Mouse (Mus musculus) brain, embryonic 18.5 days (tissue): Measurements from ENCODE around the gene Dppa1.
"Not testable (repeated sequence)": the region's sequence is repeated elsewhere in the genome, so short reads cannot be mapped to it uniquely, and the experiment has no call there.

Experiments
- DNase-seq: peaks from one replicate; pipeline ENCODE4 v3.0.0-alpha.2; 2012; ENCODE audit warnings: low read depth, low spot score

Dppa1 gene

GRCm38 (mm10) chr11:46629211-46629795 lies at the start of gene Dppa1:
Gene Dppa1 (minus strand): TSS chr11:46629261.
- DNase-seq, result no peak

DNA sequence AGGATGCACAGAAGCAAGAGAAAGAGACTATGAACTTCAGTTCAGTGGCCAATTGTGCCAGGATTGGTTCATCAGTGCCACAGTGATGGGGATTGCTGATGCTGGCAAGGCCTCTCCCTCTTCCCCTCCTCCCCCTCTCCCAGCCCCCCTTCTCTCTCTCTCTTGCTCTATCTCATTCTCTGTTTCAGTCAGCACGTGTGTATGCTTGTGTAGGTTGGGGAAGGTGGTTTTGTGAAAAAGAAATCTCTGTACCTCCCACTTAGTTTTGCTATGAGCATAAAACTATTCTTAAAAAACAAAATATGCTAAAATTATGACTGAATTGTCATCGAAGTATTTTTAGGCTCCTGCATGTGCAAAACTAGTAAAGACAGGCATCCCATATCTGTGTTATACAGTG lies 38.9 kb upstream of the Dppa1 start:
- DNase-seq, result no peak

DNA sequence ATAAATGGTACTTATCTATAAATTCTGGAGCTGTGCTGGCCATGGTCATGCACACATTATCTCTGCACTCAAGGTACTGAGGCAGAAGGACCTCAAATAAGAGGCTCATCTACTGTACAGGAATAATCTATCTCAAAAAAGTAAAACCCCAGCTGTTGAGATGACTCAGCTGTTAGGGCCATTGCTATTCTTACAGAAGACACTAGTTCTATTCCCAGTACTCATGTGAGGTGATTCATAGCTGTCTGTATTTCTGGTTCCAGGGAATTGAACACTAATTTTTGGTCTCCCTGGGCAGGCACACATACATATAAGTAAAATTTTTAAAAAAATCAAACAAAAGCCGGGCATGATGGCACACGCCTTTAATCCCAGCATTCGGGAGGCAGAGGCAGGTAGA lies 38.0 kb upstream of the Dppa1 start:
- no peak for DNase-seq

DNA sequence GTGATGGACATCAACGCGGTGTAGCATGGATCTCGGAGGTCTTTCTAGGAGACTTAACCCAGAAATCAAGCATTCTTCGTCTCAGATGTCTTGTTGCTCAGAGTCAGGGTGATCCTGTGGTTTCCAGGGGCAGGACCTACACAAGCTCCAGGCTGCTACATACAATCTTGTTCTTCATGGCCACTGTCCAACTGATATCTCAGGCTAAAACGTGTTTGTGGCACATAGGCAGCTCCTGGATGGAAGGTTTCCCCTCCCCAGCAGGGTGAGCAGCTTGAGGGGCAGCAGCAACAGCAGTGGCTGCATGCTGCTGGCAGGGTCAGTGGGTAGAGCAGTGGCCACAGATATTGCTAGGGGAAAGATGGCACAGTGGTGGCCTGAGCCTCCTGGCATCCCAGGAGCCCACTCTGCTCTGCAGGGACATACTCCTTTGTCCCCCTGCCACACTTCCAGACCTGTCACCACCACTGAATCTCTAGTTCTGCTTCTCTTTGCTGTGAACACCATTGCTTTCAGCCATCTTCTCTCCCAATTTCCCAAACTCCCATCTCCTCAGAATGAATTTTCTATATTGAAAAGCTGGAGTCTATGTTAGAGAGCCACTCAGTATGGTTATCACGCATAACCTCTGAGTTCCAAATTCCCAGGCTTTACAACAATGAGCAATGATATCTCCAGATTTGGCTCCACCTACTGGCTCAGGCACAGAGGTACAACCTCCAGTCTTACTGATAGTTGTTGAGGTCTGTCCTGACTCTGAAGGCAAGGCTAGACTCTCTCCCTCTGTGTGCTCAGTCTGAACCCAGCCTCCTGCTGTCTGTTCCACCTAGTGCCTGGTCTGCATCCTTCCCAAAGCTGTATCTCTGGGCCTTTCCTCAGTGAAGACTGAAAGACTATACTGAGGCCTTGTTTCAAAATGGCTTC lies 36.8 kb upstream of the Dppa1 start:
- peak; percentile 22 for DNase-seq

DNA sequence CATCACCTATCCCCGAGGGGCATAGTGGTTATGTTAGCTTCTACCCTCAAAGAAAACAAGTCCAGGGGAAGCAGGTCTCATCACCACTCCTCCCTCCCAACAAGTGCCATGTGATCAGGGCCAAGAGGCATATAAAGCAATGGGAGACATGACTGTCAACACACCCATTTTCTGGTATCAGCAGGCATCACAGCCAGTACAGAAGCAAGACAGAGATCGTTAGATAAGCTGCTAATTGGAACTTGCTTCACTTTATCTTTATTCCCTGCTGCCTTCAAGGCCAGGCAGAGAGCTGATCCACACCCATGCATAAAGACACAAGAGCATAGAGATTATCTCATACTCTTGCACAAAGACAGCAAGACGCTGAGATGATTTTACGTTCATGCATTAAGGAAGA lies 34.2 kb upstream of the Dppa1 start:
- DNase-seq, result no peak

- DNase-seq, result no peak
These were observed 23.4 kb upstream of the Dppa1 start for GRCm38 (mm10) chr11:46652476-46652875.

GRCm38 (mm10) chr11:46649655-46650054 lies 20.6 kb upstream of the Dppa1 start:
- DNase-seq, result not testable (repeated sequence)

DNA sequence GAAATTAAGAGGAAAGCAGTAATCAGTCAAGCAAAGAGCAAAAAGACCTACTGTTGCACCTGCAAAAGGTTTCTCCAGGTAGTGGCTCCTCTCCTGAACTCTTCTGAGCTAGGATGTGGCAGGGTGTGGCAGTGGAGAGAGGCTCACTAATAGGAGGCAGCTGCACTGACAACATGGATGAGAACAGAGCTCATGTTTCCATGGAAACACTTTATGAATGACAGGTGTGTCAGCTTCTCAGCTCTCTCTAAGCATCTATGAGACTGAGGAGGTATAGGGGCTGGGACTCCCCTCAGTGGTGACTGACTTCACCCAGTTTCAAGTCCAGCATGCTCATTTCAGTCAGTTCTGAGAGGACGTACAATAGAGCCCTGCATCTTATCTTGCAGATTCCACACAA lies 15.8 kb upstream of the Dppa1 start:
- no peak for DNase-seq

GRCm38 (mm10) chr11:46636568-46636967 lies 7.5 kb upstream of the Dppa1 start:
- no peak for DNase-seq

- not testable (repeated sequence) for DNase-seq
These were observed 6.5 kb upstream of the Dppa1 start for GRCm38 (mm10) chr11:46635516-46635915.

GRCm38 (mm10) chr11:46631635-46632034 lies 2.6 kb upstream of the Dppa1 start:
- DNase-seq, result no peak

- DNase-seq, result no peak
These were observed 8.5 kb downstream of the Dppa1 start for GRCm38 (mm10) chr11:46620414-46621168.

GRCm38 (mm10) chr11:46619929-46620328 lies 9.1 kb downstream of the Dppa1 start:
- no peak for DNase-seq

DNA sequence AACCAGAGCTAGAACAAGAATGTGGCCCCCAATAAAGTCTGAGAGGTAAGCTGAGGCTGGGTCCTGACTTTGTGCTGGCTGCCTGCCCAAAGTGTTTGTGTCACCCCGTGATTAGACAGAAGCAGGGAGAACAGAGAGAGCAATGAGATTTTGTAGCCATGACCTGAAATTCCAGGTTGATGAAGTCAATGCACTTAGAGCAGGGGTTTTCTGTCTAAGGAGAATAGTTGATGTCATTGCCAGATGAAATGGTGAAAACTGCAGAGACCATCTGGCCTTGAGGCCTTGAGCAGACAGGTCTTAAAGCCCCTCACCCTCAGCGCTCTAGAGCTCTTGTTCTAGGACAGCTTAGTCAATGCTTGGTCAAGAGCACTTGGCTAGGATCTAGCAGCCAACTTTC lies 36.6 kb downstream of the Dppa1 start:
- DNase-seq, result no peak

GRCm38 (mm10) chr11:46582741-46583140 lies 46.3 kb downstream of the Dppa1 start:
- no peak for DNase-seq

DNA sequence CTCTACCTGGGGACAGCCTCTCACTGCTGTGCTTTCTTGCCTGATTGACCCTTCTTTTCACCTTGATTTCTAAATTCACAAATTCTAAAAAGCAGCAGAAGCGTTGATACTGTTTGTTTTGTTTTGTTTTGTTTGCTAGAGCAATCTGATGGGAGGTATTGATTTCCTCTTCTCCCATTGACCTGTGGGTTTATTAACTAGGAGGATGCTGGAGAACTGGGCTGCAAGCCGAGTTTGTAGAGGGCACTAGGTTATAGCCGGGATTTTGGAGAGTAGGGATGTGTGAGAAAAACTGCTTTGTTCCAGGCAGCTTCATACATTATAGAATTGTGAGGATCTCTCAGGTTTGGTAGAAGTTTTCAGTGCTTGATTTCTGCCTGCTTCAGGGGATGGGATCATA lies 48.6 kb downstream of the Dppa1 start:
- no peak for DNase-seq

GRCm38 (mm10) chr11:46578771-46579281 lies 50.2 kb downstream of the Dppa1 start:
- no peak for DNase-seq

- DNase-seq, result no peak
These were observed 57.7 kb downstream of the Dppa1 start, which contains the start of gene BC053393 for GRCm38 (mm10) chr11:46571327-46571726. Gene BC053393 (plus strand): TSS chr11:46571536.

- no peak for DNase-seq
These were observed 60.0 kb downstream of the Dppa1 start for GRCm38 (mm10) chr11:46569107-46569506.

DNA sequence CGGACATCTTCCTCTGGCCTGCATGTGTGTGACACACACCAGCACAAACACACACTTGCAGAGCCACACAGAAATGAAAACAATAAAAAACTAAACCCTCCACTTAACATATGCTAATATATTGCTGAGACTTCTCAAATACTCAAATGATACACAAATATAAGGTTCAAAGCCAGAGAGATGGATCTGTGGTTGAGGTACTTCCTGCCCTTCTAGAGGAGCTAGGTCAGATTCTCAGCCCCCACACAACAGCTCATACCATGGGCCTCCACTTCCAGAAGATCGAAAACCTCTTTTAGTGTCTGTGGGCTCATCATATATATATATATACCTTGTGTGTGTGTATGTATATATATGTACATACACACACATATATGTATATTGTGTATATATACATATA lies 63.1 kb downstream of the Dppa1 start:
- no peak for DNase-seq

DNA sequence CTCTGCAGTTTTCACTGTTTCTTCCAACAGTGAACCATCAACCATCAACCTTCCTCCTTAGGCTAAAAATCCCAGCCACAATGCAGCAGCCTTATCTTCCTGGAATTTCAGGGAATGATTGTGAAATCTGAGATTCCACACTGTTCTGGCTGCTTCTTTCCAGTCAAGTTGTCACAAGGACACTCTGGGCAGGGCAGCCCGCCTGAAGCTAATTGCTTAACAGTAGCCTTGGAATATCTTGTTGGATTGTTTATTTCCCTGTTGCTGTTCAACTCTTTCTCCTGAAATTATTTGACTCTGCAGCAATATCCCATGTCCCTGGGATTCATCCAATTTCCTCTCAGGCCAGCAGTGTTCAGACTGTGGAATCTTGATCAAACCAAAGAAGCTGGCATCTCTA lies 64.4 kb downstream of the Dppa1 start:
- DNase-seq, result no peak

- DNase-seq, result no peak
These were observed 68.0 kb downstream of the Dppa1 start for GRCm38 (mm10) chr11:46561096-46561495.
